Mouse (Mus musculus) frontal cortex, adult 2 months (tissue): ENCODE results near the gene Hif3a. TPM values are rescaled to one million over a fixed set of nuclear protein-coding genes. Genes with fewer than 3 reads are reported as not detected.
"Not testable (repeated sequence)": the region's sequence is repeated elsewhere in the genome, so short reads cannot be mapped to it uniquely, and the experiment has no call there.

Experiments
- DNase-seq, 2 experiments: peaks; one replicate each; pipeline ENCODE4 v3.0.0; 2022; ENCODE audit warnings: low spot score in 1 of 2; ENCODE audit errors: extremely low spot score in 1 of 2
- polyA plus RNA-seq: library from polyadenylated mRNA; depleted of rRNA; stranded (reverse); fragments of >200 nt; gene quantifications from 2 replicates; pipeline ENCODE4 v1.2.3, GENCODE M21; 2012; rRNA removed

Gene Hif3a
- polyA plus RNA-seq: 2.6 and 3.4 TPM in 2 replicates

DNA sequence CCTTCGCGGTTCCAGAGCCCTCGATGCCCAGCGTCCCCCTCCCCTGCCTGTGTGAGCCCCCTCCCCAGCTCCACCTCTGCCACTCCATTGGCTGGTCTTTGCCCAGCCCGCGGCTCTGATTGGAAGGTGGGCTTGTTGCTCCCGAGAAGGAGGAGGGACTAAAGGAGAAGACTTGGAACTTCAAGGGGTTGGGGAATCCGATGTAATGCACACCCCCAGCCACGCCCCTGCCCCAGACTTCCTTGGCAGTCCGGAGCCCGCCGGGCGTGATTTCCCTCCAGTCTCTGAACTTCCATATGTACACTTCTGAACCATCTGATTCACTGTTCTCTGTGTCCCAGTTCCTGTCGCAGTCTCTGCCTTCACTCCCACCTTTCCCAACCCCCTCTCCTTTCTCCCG, at the start of gene Hif3a:
Hif3a (minus strand) TSS at position 39 of the 400 bp plus-strand sequence.
- DNase-seq: peak in 1 of 2 experiments; percentile 44

DNA sequence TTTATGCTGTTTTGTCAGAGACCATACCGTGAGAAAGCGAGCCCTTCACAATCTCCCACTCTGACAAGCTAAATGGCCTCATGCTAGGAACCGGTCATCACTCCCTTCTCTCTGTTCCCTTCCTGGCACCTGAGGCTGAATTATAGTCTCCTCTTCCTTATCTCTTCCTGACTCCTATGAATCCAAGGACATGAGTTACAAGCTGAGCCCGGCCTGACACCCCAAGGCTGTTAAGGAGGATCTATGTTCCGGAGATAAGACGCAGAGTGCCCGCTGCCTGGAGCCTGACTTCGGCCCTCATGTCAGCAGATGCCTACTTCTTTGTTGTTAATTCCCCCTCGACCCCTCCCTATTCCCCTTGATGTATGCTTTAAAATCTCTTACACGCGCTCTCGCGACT, 39.4 kb upstream of the Hif3a start:
- DNase-seq: not testable (repeated sequence)

DNA sequence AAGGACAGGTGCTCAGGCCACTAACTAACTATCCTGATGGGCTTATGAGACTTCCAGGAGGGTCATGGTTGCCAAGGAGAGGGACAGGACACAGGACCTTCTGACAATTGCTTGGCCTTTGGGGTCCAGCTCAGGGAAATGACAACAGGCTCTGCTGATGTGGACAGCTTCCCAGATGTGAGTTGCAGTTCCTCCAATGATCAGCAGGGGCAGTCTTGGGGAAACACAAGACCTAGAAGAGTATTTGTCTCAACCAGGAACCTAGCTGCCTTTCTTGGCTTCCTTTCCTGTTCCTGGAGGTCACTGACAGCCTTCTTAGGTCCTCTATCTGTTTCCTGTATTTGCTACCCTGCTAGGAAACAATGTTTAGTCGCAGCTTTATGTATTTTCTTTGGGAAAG, 29.1 kb upstream of the Hif3a start:
- DNase-seq: no peak

DNA sequence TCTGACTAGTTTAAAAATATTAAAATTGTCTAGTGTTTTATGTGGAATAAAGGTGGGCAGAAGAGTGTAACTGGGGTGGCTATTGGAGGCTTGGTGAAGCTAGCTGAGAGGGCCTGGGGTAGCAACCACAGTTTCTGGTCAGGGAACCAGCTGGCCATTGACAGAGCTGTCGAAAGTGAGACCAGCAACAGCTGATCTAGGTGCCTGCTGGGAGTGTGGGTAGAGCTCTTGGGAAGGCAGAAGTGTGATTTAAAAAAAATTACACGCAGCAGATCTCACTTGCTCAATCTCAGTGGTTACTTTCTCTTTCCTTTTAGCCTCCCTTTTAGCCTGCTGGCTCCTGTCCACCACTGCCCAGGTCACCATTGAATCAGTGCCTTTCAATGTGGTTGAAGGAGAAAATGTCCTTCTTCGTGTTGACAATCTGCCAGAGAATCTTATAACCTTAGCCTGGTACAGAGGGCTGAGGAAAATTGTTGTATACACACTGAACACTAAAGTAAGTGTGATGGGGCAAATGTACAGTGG, 27.9 kb upstream of the Hif3a start:
- DNase-seq: no peak

DNA sequence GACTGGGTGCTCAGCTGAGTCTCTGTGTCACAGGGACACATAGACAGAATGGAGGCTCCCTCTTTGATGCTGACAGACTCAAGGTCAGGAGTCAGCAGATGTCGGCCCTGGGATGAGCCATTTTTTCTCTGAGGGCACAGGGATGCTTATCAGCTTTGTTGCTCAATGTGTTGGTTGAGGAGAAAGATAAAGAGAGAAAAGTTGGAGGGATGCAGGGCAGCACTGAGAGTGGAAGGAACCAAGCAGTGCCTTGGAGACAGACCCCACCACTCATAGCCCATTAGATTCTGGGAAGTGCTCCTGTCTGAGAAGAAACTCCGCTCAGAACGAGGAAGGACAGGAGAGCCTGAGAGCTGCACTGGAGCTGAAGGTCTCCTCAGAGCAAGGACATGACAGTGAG, 25.5 kb upstream of the Hif3a start:
- no peak for DNase-seq

DNA sequence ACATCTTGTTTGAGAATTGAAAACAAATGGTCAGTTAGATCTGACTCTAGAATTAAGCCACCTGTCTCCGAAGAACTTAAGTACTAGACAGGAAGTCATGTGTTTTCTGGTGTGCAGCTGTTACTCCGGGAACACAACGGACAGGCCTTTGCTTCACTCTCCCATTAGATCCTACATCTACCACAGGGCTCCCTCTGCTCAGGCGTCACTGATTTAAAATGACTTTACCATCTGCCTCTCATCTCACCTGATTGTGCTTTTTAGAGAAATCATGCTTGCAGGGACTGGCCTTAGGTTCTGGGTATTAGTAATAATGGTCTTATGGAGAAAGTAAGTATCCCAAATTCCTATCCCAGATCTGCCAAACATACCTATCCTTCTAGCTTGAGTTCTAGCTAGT, 20.5 kb upstream of the Hif3a start:
- no peak for DNase-seq

DNA sequence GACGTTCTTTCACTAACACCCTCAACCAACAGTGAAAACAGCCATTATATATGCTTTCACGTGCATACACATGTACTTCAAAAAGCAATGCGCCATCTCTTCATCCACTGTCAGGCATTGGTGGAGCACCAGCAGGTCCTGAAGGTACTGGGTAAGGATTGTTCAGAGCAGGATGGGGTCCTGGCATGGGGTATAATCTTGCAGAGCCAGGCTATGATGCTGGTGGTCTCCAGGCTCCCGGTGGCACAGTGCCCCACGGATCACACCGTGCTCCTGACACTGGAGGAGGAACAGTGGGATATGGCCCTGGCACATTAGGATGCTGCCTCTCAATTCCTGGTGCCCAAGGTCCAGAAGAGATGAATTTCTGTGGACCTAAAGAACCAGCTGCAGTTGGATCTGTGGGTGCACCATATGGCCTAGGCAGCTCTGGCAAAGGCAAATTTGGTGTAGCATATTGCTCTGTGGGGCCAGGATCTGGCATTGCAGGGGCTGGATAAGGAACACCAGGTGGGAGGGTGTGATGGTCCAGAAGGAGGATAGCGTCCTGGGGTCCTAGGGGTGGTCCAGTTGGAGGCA, 15.9 kb upstream of the Hif3a start:
- DNase-seq: no peak

DNA sequence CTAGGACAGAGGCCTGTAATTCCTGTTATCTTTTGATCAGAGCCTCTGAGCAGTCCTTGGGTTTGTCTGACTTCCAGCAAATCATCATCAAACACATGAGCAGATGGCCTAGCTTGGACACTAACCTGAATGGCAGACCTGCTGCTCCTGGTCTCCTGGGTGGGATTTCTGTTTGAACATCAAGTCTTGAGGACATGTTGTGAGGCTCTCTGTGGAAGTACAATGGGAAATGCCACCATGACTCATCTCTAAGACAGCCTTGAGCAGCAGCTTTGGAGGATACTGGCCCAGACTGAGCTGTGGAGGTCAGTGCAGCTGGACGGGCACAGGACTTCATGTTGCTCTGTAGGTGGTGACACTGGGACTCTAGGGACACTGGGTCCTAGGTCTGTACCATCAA, 14.3 kb upstream of the Hif3a start:
- DNase-seq: no peak

DNA sequence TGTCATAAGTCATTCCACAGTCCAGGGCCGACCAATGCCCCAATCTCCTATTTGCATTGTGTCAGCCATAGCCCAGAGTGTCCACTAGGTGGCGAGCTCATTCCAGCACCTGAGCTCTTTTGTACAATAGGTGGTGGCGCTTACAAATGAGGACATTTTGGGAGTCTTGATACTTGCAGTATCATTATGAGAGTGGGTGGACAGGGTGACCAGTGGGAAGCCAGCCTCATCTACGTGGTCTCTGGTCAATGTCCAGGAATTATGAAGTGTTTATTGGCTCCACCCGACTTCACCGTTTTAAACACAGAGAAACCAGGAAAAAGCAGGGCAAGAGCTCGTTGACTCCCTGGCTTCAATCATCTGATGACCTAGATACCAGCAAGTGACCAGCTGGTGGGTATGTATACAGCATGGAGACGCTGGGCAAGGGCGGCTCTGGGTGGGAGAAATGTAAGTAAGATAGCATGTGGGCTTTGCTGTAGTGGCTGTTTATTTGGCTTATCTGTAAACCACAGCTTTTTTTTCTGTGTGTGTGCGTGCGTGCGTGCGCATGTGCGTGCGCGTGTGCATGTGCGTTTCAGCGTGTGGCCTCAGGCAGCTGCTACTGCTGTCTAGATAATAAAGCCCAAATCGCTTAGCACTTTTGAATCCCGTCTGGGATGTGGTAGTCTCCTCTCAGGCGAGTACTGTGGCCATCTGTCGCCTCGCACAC, 11.8 kb upstream of the Hif3a start, which contains the start of gene Psg16:
Psg16 (plus strand) TSS at position 137 of the 712 bp plus-strand sequence.
- peak in 1 of 2 experiments; percentile 78 for DNase-seq

DNA sequence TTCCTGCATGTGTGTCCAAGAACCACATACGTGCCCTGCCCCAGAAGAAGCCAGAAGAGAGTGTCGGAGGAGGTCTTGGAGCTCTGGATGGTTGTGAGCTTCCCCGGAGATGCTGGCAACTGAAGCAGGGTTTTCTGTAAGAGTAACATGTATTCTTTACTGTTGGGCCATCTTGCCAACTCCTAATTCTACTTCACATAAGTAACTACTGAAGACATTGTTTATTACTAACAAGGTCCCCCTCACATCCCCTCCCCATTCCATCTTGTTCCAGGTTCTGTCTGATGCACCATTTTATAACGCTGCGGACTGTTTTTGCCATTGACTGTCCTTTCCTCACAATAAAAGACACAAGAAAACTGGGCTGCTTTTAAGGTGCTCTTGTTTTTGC, 11.3 kb upstream of the Hif3a start:
- DNase-seq: no peak

DNA sequence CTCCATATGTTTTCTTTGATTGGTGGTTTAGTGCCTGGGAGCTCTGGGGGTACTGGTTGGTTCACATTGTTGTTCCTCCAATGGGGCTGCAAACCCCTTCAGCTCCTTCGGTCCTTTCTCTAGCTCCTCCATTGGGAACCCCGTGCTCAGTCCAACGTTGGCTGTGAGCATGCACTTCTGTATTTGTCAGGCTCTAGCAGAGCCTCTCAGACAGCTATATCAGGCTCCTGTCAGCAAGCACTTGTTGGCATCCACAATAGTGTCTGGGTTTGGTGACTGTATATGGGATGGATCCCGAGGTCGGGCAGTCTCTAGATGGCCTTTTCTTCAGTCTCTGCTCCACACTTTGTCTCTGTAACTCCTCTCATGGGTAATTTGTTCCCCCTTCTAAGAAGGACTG, 5.4 kb upstream of the Hif3a start:
- not testable (repeated sequence) for DNase-seq

DNA sequence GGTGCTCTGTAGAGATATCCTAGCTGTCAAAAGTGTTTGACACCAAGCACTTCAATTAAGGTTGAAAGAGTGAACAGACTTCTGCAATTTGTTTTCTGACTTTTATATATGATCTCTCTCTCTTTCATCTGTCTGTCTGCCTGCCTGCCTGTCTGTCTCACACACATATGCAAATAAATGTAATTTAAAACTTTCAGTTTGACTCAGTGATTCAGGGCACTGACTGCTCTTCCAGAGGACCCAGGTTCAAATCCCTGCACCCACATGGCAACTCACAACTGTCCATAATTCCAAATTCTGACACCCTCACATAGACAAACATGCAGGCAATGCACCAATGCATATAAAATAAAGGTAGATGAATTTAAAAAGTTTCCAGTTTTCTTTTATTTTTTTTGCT, 4.8 kb upstream of the Hif3a start:
- DNase-seq: no peak

DNA sequence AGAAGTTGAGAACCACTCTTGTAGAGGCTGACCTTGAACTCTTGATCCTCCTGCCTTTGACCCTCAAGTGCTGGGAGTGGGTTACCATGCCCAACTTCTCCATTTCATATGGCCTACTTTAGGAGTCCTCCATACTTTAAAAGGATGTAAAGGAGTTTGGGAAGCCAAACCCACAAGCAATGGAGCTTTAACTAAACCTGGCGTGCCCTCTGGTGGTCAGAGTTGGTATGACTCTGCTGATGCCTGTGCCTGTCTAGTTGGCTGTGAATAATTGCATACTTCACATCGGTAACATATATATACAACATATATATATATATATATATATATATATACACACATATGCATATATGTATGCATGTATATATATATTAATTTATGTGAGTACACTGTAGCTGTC, 4.2 kb upstream of the Hif3a start:
- DNase-seq: peak; percentile 85 to 95

DNA sequence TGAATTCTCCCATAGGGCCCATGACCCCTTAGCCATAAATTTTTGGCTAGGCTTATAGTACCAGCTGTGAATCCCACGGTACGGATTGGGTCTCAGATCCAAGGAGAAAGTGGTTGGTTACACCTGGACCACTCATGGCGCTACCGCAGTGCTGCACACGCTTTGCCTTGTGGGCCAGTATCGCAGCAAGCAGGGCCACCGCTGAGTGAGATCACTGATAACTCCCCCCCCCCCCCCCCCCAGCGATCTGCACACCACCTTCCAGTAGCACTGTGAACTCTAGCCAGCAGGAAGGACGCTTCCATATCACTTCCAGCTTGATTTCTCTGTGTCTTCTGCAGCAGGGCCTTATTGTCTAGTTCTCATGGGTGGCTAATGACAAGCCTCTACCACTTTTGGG, 3.4 kb upstream of the Hif3a start:
- no peak for DNase-seq

DNA sequence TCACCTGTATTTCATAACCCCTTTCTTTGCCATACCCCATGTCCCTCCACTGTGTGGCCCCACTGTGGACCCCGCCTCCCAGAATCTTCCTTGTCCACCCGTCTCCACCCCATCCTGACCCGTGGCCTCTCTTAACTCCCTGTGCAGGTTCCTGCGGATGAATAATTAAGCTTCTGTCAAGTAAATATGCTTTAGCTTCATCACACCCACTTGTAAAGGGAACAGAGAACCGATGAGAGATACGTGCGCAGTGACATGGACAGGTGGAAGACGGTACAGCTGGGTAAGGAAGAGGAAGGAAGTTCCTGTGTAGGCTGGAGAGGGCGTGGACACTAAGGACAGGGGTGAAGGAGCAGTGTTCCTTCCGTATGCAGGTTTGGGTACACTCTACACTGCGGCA, 618 bp upstream of the Hif3a start:
- no peak for DNase-seq

DNA sequence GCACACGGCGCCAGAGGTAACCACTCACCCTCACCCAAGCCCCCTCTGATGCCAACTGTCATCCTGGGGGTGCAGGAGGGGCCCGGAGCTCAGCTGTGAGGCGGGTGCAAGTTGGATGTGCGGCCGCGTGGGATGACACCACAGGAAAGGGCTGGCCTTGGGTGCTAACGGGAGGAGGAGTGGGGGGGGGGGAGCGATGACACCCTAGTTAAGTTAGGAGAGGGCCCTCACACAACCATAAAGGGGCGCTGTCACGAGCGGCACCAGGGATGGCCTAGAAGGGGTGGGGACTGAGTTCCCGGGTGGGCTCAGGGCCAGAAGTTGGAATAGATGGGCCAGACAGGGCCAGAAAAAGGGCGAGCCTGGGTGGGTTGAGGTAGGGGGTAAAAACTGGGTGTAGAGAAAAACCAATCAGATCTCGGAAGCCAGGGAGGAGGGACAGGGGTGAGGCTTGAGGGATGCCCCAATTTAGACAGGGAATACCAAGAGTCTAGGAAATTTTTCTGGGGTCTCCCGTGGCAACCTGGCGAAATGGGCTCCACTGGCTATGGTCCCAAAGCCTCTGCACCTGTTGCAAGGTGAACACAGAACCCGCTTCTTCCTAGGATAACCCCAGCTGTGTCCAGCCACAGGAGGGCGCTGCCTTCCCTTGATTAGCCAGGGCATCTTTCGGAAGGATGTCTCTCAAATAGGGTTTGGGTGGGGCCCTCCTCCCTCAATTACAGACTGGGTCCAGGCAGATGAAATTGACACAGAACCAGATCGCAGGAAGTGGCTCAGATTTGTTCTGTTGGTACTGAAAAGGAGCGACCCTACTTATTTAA, 1.2 kb downstream of the Hif3a start:
- no peak for DNase-seq

DNA sequence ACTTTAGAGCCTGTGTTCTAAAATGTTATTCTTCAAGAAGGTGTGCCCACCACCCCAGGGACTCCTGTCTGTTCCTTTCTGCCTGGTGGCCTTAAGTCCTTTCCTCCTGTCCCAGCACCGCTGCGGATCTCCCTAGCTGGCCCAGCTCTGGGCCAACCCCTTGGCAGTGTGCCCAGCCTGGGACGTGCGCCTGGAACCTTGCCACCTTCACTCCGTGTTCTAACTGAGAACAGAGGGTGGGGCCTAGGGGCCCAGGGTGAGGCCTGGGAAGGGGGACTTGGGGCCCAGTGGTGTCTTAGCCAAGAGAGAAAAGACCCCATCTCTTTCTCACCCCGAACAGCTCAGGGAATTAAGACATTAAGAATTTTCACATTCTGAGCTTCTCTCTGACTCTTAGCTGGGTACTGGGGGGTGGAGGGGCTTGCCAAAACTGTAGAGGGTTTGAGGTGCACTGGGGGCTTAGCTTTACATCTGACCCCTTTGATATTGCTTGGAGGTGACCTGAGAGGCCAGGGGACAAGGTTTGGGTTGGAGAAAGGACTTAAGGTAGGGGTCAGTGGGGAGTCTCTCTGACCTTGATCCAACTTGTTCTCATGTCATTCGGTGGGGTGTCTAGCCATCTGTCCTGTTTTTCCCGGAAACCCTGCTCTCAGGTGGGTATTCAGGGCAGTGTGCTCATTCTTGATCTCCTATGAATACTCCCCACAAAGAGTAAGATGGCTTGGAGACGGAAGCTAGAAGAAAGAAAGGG, 2.0 kb downstream of the Hif3a start:
- peak in 1 of 2 experiments; percentile 91 for DNase-seq

DNA sequence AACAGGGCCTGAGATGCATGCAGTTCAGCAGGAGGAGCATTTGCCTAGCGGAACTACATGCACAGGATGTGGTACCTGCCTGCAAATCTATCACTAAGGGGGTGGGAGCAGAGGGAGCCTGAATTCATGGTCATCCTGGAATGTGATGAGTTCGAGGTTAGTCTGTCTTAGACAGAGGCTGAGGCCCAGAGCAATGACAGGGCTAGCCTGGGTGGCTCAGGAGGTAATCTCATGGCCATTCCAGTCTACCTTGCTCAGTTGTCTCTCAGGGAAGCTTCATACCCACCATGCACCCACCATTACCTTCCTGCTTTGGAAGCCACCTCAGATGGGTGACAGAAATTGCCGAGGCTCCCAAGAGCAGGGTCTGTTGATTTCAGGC, 2.8 kb downstream of the Hif3a start:
- no peak for DNase-seq

DNA sequence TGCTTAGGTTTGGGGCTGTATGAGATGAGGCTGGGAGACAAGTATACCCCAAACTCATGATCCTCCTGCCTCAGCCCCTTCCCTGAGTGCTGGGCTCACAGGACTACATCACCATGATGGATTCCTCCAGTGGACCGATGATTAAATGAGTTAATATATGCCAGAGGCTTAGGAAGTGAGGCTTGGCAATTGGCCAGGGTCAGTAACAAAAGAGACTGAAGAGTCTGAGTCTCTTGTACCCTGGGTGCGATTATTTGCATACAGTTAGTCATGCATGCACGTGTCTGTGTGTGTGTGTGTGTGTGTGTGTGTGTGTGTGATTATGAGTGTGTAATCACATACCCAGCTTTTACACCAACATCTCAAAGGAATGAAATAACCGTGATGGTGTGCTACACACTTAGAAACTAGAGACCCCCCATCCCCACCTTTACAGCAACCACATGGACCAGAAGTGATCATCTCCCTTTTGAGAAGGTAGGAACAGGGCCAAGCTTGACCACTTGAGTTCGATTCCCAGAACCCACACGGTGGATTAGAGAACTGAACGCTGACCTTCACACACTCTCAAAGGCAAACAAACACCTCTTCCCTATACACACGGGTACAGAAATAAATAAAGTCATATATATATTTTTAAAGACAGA, 3.3 kb downstream of the Hif3a start:
- no peak for DNase-seq

DNA sequence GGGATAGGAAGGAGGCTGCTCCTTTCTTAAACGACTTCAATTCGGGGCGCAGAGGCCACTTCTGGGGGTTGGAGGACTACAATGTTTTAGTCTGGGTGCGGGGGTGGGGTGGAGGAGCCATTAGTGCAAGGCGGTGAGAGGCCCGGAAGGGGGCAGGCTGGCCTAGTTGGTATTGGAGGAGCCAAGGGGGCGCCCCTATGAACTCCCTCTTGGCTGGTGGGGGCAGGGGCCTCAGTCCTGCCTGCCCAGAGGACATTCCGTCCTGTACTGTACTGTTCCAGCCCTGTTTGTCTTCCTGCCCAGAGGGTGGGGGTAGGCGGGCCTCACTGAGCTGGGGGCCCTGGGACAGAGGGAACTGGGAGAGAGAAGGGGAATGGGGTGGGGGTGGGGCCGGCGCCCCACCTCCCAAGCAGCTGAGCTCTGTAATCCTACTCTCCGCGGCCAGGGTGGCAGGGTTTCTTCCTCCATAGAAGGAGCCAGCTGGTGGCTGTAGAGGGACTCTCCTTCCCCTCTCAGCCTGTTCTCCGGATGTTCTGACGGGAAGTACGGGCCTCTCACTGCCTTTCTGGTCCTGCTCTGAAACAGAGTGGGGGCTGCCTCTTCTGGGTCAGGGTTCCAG, 4.0 kb downstream of the Hif3a start:
- DNase-seq: peak in 1 of 2 experiments; percentile 37
